Mouse (Mus musculus): ENCODE measurements around the gene Ank3. TPM values are rescaled to one million over a fixed set of nuclear protein-coding genes. Genes with fewer than 3 reads are reported as not detected.

Ank3 gene
- polyA plus RNA-seq, 1 experiment from 2014 or later: 30.3 TPM

DNA sequence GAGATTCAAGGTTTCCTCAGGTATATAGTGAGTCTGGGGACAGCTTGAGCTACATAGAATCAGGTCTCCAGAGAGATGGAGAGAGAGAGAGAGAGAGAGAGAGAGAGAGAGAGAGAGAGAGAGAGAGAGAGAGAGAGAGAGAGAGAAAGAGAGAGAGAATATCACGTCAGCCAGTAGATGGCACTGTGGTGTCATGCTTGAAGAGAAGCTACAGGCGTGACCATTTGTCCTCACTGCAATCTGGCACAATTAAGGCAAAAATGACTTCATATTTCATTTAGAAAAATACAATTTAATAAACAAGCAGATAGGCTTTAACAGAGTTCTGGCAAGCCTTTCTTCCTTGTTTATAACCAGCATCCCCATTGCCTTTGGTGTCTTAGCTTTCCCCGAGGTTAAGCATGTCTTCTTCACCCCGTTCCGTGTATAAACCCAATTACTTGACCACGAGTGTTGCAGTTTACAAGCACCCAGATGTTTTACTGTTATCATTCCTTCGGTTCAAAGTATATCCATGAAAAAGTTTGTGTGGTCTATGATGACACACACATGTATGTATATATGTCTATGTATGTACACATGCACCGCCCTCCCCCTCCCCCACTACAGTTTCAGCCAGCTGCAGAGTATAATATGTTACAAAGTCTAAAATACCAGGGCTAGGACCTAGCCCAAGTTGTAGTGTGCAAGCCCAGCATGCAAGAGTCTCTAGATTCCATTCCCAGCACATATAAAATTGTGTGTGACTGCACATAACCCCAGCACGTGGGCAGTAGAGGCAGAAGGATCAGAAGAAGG, 53.8 kb downstream of the Ank3 start:
- H3K27ac ChIP-seq: no peak overlapping the region
- no peaks in the 10 kb centered on the region for H3K27me3 ChIP-seq
- H3K4me2 ChIP-seq: no peak overlapping the region
- H3K36me3 ChIP-seq: no peaks in the 10 kb centered on the region
- H3K4me1 ChIP-seq: peaks cover 5% of the 10 kb centered on the region; the same call in 1 of the 2 replicates
- 52% methylated on average over 9 of the region's 9 CpGs for WGBS
- H3K9ac ChIP-seq: no peak overlapping the region
- no peak for ATAC-seq (ENCODE audit: insufficient number of reproducible peaks, insufficient read depth, low FRiP score, low TSS enrichment, low read depth)
- no peaks in the 10 kb centered on the region for H3K9me3 ChIP-seq
- no peak overlapping the region for H3K4me3 ChIP-seq

DNA sequence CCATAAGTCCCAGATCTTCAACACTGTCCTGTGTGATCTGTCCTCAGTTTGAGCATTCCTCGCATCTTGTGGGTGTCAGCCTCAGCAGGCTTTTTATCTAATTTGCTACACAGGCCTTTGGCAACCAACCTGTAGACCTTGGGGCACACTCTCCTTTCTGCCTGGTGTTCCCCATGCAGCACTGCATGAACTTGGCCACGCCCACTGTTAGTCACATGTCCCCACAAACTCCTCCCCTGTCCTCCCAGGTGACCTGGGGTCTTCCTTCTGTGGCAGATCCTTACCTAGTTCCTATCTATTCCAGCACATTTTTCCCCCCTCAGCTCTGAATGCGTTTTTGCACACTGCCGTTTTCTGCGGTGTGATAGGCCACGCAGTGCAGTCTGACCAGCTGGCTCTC, 55.0 kb downstream of the Ank3 start:
- Histone ChIP-seq H3K4me1 (peaks cover 5% of the 10 kb centered on the region; the same call in 1 of the 2 replicates), H3K27ac (no peak overlapping the region), H3K9ac (no peak overlapping the region), H3K36me3 (no peaks in the 10 kb centered on the region), H3K4me3 (no peak overlapping the region), H3K9me3 (no peaks in the 10 kb centered on the region), H3K4me2 (no peak overlapping the region), H3K27me3 (no peaks in the 10 kb centered on the region)
- WGBS: 90% methylated on average over 6 of the region's 6 CpGs
- no peak for ATAC-seq (ENCODE audit: insufficient number of reproducible peaks, insufficient read depth, low FRiP score, low TSS enrichment, low read depth)

DNA sequence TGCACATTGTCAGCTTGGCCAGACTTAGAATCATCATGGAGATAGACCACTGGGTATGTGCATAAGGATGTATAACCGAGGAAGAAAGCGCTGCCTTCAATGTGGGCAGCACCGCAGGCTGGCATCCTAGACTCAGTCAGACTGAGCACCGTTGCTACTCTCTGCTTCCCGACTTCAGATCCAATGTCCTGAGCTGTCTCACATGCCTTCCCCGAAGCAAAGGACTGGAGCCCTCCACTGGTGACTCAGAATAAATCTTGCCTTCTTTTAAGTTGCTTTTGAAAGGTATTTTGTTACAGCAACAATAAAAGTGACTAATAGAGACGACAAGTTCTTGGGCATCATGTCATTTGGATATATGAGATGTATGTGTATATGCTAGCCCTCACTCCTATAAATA, 55.9 kb downstream of the Ank3 start:
- Histone ChIP-seq H3K36me3 (no peaks in the 10 kb centered on the region), H3K4me1 (peaks cover 5% of the 10 kb centered on the region; the same call in 1 of the 2 replicates), H3K27ac (no peak overlapping the region), H3K4me2 (no peak overlapping the region), H3K27me3 (no peaks in the 10 kb centered on the region), H3K9me3 (no peaks in the 10 kb centered on the region), H3K9ac (no peak overlapping the region), H3K4me3 (no peak overlapping the region)
- WGBS: 62% methylated on average over 7 of the region's 7 CpGs
- no peak for ATAC-seq (ENCODE audit: insufficient number of reproducible peaks, insufficient read depth, low FRiP score, low TSS enrichment, low read depth)

DNA sequence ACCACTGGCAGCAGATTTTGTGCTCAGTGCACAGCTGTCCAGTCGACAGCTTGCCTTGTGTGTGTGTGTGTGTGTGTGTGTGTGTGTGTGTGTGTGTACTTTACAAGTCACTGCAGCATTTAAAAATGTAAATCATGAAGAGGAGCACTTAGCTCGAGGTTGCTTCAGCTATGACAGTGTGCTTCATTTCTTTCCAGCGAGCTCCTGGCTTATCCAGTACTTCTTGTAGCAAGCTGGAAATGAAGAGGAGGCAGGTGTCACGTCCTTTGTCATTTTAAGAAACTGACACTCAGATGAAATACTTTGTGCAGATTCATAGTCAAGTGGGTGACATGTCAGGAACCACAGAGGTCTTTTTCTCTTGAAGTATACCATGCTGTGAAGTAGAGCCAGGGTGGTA, 66.3 kb downstream of the Ank3 start:
- Histone ChIP-seq H3K27me3 (no peaks in the 10 kb centered on the region), H3K9ac (no peak overlapping the region), H3K4me1 (peaks cover 7% of the 10 kb centered on the region; the same call in 1 of the 2 replicates), H3K27ac (no peak overlapping the region), H3K9me3 (no peaks in the 10 kb centered on the region), H3K4me3 (no peak overlapping the region), H3K4me2 (no peak overlapping the region), H3K36me3 (no peaks in the 10 kb centered on the region)
- 68% methylated on average over 4 of the region's 4 CpGs for whole genome bisulfite sequencing
- no peak for ATAC-seq (ENCODE audit: insufficient number of reproducible peaks, insufficient read depth, low FRiP score, low TSS enrichment, low read depth)

DNA sequence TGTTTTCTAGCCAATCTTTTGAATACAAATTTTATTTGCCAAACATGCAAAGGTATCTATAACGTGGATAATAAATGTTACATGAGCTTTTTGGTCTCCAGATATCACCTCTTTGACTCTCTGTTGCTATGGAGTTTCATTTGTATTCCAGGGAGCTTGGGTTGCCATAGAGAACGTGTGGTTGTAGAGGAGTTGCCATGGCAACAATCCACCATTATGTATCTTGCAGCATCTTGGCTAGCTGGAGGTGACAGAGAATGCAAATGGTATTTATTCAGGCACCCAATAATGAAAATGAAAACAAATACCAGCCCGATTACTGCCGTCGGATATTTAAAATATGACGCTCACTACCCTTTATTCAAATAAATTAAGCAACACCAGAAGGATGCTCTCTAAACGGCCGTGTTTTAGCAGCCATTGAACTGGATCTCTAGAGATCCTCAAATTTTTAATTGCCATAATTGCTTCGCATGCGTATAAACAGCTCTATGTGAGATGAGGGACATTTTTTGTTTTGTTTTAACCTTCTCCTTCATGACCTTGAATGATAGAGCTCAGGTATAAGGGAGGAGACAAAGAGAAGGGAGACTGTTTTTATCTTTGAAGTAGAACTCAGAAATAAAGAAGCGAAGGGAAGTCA, 67.1 kb downstream of the Ank3 start:
- WGBS: 74% methylated on average over 11 of the region's 11 CpGs

DNA sequence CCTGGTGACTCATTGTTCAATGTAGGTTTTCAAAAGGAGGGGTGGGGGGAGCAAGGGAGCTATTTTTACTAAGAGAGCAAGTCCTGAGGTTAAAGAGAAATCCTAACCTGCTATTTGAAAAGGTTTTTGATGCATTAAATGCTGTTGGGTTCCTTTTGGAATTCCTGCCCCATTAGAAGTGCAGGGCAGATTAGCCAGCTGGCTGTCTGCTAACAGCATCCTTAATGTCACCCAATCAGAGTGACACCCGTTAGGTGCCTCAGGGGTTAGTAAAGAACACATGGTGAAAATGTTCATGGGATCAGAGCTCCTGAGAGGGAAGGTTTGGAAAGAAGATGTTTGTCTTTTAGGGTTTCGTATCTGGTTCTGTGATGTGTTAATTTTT, 67.6 kb downstream of the Ank3 start:
- Histone ChIP-seq H3K27me3 (no peaks in the 10 kb centered on the region), H3K9me3 (no peaks in the 10 kb centered on the region), H3K4me2 (no peak overlapping the region), H3K27ac (no peak overlapping the region), H3K9ac (no peak overlapping the region), H3K4me1 (peaks cover 7% of the 10 kb centered on the region; the same call in 1 of the 2 replicates), H3K4me3 (no peak overlapping the region), H3K36me3 (no peaks in the 10 kb centered on the region)
- no peak for ATAC-seq (ENCODE audit: insufficient number of reproducible peaks, insufficient read depth, low FRiP score, low TSS enrichment, low read depth)
- WGBS: 58% methylated on average over 2 of the region's 2 CpGs

More for the DNA sequence above, 67.1 kb downstream of the Ank3 start:
- peaks cover 7% of the 10 kb centered on the region; the same call in 1 of the 2 replicates for H3K4me1 ChIP-seq
- no peak overlapping the region for H3K4me3 ChIP-seq
- no peak for ATAC-seq (ENCODE audit: insufficient number of reproducible peaks, insufficient read depth, low FRiP score, low TSS enrichment, low read depth)
- H3K27me3 ChIP-seq: no peaks in the 10 kb centered on the region
- no peak overlapping the region for H3K9ac ChIP-seq
- no peak overlapping the region for H3K27ac ChIP-seq
- H3K4me2 ChIP-seq: no peak overlapping the region
- no peaks in the 10 kb centered on the region for H3K9me3 ChIP-seq
- H3K36me3 ChIP-seq: no peaks in the 10 kb centered on the region

DNA sequence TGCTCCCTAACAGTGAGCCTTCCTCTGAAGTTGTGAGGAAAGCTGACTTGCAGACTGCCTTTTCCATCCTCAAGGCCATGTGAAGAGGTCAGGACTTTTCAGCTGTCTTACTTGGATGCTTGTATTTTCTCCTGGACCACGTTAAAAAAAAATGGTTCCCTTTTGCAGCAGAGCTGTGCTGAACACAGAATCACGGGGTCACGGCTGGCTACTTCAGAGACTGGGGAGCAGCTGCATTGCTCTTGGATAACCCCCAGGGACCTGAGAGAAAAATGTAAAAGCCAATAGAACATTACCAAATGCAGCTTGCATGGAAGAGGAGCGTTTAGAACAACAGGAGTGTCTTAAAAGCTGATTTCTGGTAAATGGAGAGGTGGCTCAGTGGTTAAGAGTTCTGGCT, 68.0 kb downstream of the Ank3 start:
- no peak overlapping the region for H3K4me2 ChIP-seq
- WGBS: 41% methylated on average over 4 of the region's 4 CpGs
- ATAC-seq (ENCODE audit: insufficient number of reproducible peaks, insufficient read depth, low FRiP score, low TSS enrichment, low read depth): no peak
- no peak overlapping the region for H3K27ac ChIP-seq
- no peaks in the 10 kb centered on the region for H3K36me3 ChIP-seq
- H3K4me1 ChIP-seq: peaks cover 7% of the 10 kb centered on the region; the same call in 1 of the 2 replicates
- H3K27me3 ChIP-seq: no peaks in the 10 kb centered on the region
- H3K9ac ChIP-seq: no peak overlapping the region
- no peaks in the 10 kb centered on the region for H3K9me3 ChIP-seq
- no peak overlapping the region for H3K4me3 ChIP-seq

DNA sequence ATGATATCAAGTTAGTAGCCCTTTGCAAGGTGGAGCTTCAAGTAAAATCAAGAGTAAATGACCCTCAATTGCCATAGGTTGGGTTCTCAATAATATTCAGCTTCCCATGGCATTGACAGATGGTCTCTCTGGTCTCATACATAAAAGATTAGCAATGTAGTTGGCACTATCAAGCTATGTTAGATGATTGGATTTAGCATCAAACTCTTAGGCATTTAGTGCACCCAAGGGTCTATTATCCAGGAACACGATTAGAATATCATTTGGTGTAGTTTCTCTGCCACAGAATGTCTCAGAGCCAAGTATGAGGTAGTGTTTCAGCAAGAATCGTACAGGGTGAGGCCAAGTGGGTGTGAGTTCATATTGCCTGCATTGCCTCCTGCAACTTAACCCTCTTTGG, 68.6 kb downstream of the Ank3 start:
- Histone ChIP-seq H3K27me3 (no peaks in the 10 kb centered on the region), H3K9me3 (no peaks in the 10 kb centered on the region), H3K4me3 (no peak overlapping the region), H3K4me1 (peaks cover 7% of the 10 kb centered on the region; the same call in 1 of the 2 replicates), H3K4me2 (no peak overlapping the region), H3K36me3 (no peaks in the 10 kb centered on the region), H3K27ac (no peak overlapping the region), H3K9ac (no peak overlapping the region)
- 66% methylated on average over 2 of the region's 2 CpGs for WGBS
- ATAC-seq (ENCODE audit: insufficient number of reproducible peaks, insufficient read depth, low FRiP score, low TSS enrichment, low read depth): no peak

DNA sequence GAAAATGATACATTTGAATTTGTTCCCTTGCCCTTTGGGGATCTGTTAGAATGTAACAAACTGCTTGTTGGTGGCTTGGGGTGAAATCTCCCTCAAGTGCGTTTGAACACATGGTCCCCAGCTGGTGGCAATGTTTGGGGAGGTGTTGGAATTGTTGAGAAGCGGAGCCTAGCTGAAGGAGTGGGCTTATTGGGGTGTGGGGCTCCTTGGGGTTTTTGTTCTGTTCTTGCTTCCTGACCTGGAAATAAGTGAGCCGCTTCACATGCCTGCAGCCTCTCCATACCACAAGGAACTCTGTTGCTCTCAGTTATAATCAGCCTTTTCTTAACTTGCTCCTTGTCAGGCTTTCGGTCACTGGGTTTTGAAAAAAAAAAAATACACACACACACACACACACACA, 73.3 kb downstream of the Ank3 start:
- 62% methylated on average over 4 of the region's 4 CpGs for WGBS
- H3K4me1 ChIP-seq: peaks cover 1% of the 10 kb centered on the region; the same call in 1 of the 2 replicates
- H3K4me3 ChIP-seq: no peak overlapping the region
- ATAC-seq (ENCODE audit: insufficient number of reproducible peaks, insufficient read depth, low FRiP score, low TSS enrichment, low read depth): no peak
- H3K36me3 ChIP-seq: no peaks in the 10 kb centered on the region
- no peak overlapping the region for H3K9ac ChIP-seq
- no peak overlapping the region for H3K4me2 ChIP-seq
- H3K27ac ChIP-seq: no peak overlapping the region
- no peaks in the 10 kb centered on the region for H3K9me3 ChIP-seq
- H3K27me3 ChIP-seq: no peaks in the 10 kb centered on the region

DNA sequence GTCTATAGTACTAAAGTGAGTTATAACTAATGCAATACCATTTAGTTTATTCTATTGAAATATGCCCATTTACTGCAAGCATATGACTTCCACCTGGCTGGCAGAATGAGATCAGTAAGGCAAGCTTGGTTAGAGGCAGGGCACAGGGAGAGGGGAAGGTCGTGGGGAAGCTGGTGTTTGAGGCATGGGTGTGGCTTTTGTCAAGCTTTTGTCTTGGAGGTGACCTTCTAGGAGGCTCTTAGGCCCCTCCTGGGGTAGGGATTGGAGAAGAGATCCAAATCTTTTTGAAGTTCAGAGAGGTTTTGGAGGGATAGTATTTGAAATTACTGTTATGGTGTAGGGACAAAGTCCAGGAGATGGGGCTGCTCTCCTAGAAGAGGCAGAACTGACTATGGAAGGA, 78.3 kb downstream of the Ank3 start:
- H3K27ac ChIP-seq: no peak overlapping the region
- no peak overlapping the region for H3K4me2 ChIP-seq
- H3K9ac ChIP-seq: no peak overlapping the region
- no peak overlapping the region for H3K4me3 ChIP-seq
- 19% methylated on average over 1 of the region's 1 CpGs for WGBS
- H3K4me1 ChIP-seq: no peaks in the 10 kb centered on the region
- no peaks in the 10 kb centered on the region for H3K27me3 ChIP-seq
- no peak for ATAC-seq (ENCODE audit: insufficient number of reproducible peaks, insufficient read depth, low FRiP score, low TSS enrichment, low read depth)
- no peaks in the 10 kb centered on the region for H3K9me3 ChIP-seq
- no peaks in the 10 kb centered on the region for H3K36me3 ChIP-seq

DNA sequence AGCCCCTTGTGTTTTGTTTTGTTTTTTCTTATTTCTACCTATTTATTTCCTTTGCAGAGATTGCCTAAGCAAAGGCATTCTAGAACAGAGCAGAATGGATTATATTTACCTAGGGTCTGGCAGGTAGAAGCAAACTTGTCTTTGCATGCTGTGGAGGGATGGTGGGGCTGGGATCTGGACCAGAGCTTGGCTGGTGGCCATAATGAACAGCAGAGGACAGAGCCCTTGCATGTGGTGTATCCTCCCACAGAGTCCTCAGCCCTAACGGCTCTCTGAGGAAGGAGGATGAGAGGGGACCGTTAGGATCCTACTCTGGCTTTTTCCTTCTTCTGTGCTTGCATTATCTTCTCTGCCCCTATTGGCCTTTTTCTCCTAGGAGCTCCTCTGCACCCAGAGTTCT, 79.1 kb downstream of the Ank3 start:
- Histone ChIP-seq H3K9ac (no peak overlapping the region), H3K9me3 (no peaks in the 10 kb centered on the region), H3K4me1 (no peaks in the 10 kb centered on the region), H3K4me2 (no peak overlapping the region), H3K4me3 (no peak overlapping the region), H3K36me3 (no peaks in the 10 kb centered on the region), H3K27ac (no peak overlapping the region), H3K27me3 (no peaks in the 10 kb centered on the region)
- ATAC-seq (ENCODE audit: insufficient number of reproducible peaks, insufficient read depth, low FRiP score, low TSS enrichment, low read depth): no peak
- WGBS: 49% methylated on average over 2 of the region's 2 CpGs

DNA sequence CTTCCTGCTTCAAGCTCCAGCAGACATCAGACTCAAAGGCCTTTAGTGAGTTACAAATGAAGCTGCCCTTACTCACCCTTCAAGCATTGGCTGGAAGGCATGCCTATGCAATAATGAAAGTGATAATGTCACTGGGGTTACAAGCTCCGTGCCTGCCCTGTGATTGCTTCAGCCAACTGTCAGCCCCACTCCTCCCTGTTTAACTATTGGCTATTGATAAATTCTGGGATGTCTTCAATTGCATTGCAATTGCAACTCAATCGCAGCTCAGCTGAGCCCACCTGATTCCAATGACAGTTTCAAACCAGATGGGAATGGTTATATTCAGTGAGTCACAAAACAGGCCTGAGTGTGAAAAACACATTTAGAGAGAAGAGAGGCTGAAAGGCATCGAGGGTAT, 80.3 kb downstream of the Ank3 start:
- Histone ChIP-seq H3K9ac (no peak overlapping the region), H3K4me2 (no peak overlapping the region), H3K9me3 (no peaks in the 10 kb centered on the region), H3K27ac (no peak overlapping the region), H3K4me3 (no peak overlapping the region), H3K27me3 (no peaks in the 10 kb centered on the region), H3K36me3 (no peaks in the 10 kb centered on the region), H3K4me1 (no peaks in the 10 kb centered on the region)
- WGBS: 36% methylated on average over 3 of the region's 3 CpGs
- ATAC-seq (ENCODE audit: insufficient number of reproducible peaks, insufficient read depth, low FRiP score, low TSS enrichment, low read depth): no peak
